Mouse (Mus musculus): ENCODE data around the gene Sept1.

DNA sequence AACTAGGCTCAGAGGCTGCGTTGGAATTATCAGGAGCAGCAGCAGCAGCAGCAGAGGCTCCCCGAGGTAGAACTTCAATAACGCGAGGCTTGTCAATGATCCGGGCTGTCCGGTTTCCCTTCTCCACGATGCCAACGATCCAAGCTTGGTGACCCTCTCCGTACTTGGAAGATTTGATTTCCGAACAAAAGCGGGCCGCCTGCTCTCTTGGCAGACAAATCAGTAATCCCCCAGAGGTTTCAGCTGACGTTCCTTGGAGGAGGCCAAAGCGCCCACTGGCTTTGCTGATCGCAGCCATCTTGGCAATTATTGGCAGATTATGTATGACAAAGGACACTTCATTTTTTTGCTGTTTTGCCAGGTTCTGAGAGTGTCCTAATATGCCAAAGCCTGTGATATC, 39.6 kb upstream of the Sept1 start:
- TF ChIP-seq CTCF (IDR thresholded peaks at IDR 0.05; ENCODE audit: low read depth, low read length), result no peak
- TF ChIP-seq POLR2A (IDR thresholded peaks at IDR 0.05; ENCODE audit: extremely low read depth, insufficient read depth, low read length), result 0 out of 2 replicates have a peak, but pooled peaks have one; percentile 40

All from liver, adult 2 months (tissue).